Mouse (Mus musculus): ENCODE data around the gene Trio. TPM values are rescaled to one million over a fixed set of nuclear protein-coding genes. Genes with fewer than 3 reads are reported as not detected.

The Trio gene
- polyA plus RNA-seq, 1 experiment from 2014 or later, result 2.8 TPM

GRCm38 (mm10) chr15:28002515-28002914, 23.1 kb downstream of the Trio start:
- ATAC-seq (ENCODE audit: low read depth) (no peak), DNase-seq (no peak)
- Histone ChIP-seq H3K4me1 (replicated peaks) (peaks cover 13% of the 10 kb centered on the region), H3K4me2 (no peak overlapping the region), H3K9ac (no peak overlapping the region), H3K27me3 (no peaks in the 10 kb centered on the region), H3K9me3 (replicated peaks) (no peaks in the 10 kb centered on the region), H3K27ac (no peak overlapping the region), H3K4me3 (replicated peaks) (no peak overlapping the region), H3K36me3 (no peaks in the 10 kb centered on the region)
- WGBS (ENCODE audit: insufficient replicate concordance), result 67% methylated on average over 3 of the region's 3 CpGs

GRCm38 (mm10) chr15:28001299-28001698, 24.3 kb downstream of the Trio start:
- H3K27ac ChIP-seq, result no peak overlapping the region
- no peaks in the 10 kb centered on the region for H3K36me3 ChIP-seq
- 46% methylated on average over 4 of the region's 4 CpGs for WGBS (ENCODE audit: insufficient replicate concordance)
- no peak for DNase-seq
- H3K4me3 ChIP-seq (replicated peaks), result no peak overlapping the region
- H3K4me2 ChIP-seq, result no peak overlapping the region
- no peak for ATAC-seq (ENCODE audit: low read depth)
- no peak overlapping the region for H3K9ac ChIP-seq
- no peaks in the 10 kb centered on the region for H3K9me3 ChIP-seq (replicated peaks)
- H3K4me1 ChIP-seq (replicated peaks), result peaks cover 15% of the 10 kb centered on the region
- H3K27me3 ChIP-seq, result no peaks in the 10 kb centered on the region

DNA sequence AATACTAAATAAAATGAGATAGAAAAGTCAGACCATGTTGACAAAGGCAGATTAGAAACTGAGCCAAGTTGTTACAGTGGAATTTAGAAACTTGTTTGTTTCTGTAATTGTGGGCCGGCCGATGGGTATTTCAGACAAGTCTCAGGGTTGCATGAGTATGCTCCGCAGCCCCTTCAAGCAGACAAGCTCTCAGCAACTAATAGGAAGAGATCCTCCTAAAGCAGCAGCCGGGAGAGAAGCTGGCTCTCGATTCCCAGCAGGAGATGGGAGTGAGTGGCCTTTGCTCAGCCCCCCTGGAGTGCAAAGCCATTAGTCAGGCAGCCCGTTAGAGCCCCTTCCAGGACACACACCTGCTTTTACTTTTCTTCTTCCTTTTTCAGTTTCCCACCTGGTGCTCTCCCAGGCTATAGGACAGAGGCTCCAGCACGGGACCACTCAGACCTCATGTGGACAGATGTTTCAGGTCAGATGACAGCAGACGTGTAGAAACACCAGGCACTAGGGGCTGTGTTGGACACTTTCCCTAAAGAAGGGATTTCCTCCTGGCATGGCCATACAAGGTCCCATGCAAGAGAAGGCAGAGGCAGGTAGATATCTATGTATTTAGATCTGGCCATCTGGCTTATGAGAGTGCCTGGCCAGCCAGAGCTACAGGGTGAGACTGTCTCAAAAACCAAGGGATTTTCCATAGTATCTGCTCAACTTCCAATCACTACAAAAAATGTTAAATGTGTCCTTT, 26.9 kb downstream of the Trio start:
- no peaks in the 10 kb centered on the region for H3K27me3 ChIP-seq
- no peak overlapping the region for H3K4me3 ChIP-seq (replicated peaks)
- no peak overlapping the region for H3K4me2 ChIP-seq
- no peak for DNase-seq
- no peak overlapping the region for H3K27ac ChIP-seq
- 54% methylated on average over 8 of the region's 8 CpGs for WGBS (ENCODE audit: insufficient replicate concordance)
- H3K4me1 ChIP-seq (replicated peaks), result peaks cover 19% of the 10 kb centered on the region
- no peak for ATAC-seq (ENCODE audit: low read depth)
- no peaks in the 10 kb centered on the region for H3K9me3 ChIP-seq (replicated peaks)
- no peaks in the 10 kb centered on the region for H3K36me3 ChIP-seq
- no peak overlapping the region for H3K9ac ChIP-seq

GRCm38 (mm10) chr15:27997917-27998316, 27.7 kb downstream of the Trio start:
- DNase-seq, result no peak
- Histone ChIP-seq H3K27me3 (no peaks in the 10 kb centered on the region), H3K4me1 (replicated peaks) (peaks cover 25% of the 10 kb centered on the region), H3K9me3 (replicated peaks) (no peaks in the 10 kb centered on the region), H3K4me3 (replicated peaks) (no peak overlapping the region), H3K36me3 (no peaks in the 10 kb centered on the region), H3K4me2 (no peak overlapping the region), H3K9ac (no peak overlapping the region), H3K27ac (no peak overlapping the region)
- no peak for ATAC-seq (ENCODE audit: low read depth)
- 51% methylated on average over 8 of the region's 8 CpGs for WGBS (ENCODE audit: insufficient replicate concordance)

DNA sequence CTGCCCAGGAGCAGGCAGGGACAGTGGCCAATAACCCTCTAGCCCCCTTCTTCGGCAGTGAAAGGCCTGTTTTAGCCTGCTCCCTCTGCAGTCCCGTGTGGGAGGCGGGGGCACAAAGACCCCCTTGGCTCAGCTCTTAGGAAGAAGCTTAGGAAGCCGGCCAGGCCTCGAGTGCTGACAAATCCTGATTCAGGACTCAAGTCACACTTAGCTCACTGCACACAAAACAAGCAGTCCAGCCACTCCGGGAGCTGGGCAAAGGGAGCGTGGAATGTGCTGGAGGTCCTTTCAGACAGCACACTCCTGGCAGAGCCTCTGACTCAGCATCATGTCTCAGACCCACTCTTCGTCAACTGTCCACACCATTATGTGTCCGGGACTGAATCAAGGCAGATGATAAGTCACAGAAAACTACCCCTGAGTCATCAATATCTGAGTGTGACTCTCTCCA, 28.2 kb downstream of the Trio start:
- Histone ChIP-seq H3K4me1 (replicated peaks) (peaks cover 29% of the 10 kb centered on the region), H3K27me3 (no peaks in the 10 kb centered on the region), H3K9ac (no peak overlapping the region), H3K9me3 (replicated peaks) (no peaks in the 10 kb centered on the region), H3K4me3 (replicated peaks) (no peak overlapping the region), H3K4me2 (no peak overlapping the region), H3K36me3 (no peaks in the 10 kb centered on the region), H3K27ac (no peak overlapping the region)
- no peak for DNase-seq
- WGBS (ENCODE audit: insufficient replicate concordance), result 69% methylated on average over 9 of the region's 9 CpGs
- no peak for ATAC-seq (ENCODE audit: low read depth)

DNA sequence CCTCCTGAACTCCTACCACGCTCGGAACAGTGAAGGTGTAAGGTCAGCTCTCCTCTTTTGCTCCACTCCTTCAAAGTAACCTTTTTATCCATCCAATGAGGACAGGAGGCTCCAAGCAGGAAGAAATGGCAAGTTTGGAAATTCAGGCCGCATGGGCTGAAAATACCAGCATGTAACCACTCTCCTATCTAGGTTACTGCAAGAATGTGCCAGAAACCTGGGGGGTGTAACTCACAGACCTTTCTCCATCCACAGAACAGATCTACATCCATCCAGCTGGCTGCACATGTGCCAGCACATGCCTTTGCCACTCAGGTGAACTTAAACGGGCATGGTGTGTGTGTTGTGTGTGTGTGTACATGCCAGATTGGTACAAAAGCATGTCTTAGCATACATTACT, 28.9 kb downstream of the Trio start:
- Histone ChIP-seq H3K9ac (no peak overlapping the region), H3K4me3 (replicated peaks) (no peak overlapping the region), H3K27me3 (no peaks in the 10 kb centered on the region), H3K4me1 (replicated peaks) (peaks cover 36% of the 10 kb centered on the region), H3K27ac (no peak overlapping the region), H3K9me3 (replicated peaks) (no peaks in the 10 kb centered on the region), H3K36me3 (no peaks in the 10 kb centered on the region), H3K4me2 (no peak overlapping the region)
- WGBS (ENCODE audit: insufficient replicate concordance), result 77% methylated on average over 4 of the region's 4 CpGs
- ATAC-seq (ENCODE audit: low read depth), result no peak
- no peak for DNase-seq

- Histone ChIP-seq H3K4me2 (0 out of 2 replicates have a peak overlapping the region, but pooled peaks have one; percentile 15), H3K4me1 (replicated peaks) (peaks cover 43% of the 10 kb centered on the region), H3K27ac (no peak overlapping the region), H3K4me3 (replicated peaks) (no peak overlapping the region), H3K9me3 (replicated peaks) (no peaks in the 10 kb centered on the region), H3K9ac (no peak overlapping the region), H3K27me3 (no peaks in the 10 kb centered on the region), H3K36me3 (no peaks in the 10 kb centered on the region)
- 58% methylated on average over 3 of the region's 3 CpGs for WGBS (ENCODE audit: insufficient replicate concordance)
- DNase-seq (no peak), ATAC-seq (ENCODE audit: low read depth) (no peak)
Measured at GRCm38 (mm10) chr15:27995421-27995820, 30.2 kb downstream of the Trio start.

- Histone ChIP-seq H3K27ac (no peak overlapping the region), H3K36me3 (no peaks in the 10 kb centered on the region), H3K4me2 (peak overlapping the region; percentile 15; the same call in 1 of the 2 replicates), H3K4me3 (replicated peaks) (no peak overlapping the region), H3K4me1 (replicated peaks) (peaks cover 43% of the 10 kb centered on the region), H3K9ac (no peak overlapping the region), H3K9me3 (replicated peaks) (no peaks in the 10 kb centered on the region), H3K27me3 (no peaks in the 10 kb centered on the region)
- DNase-seq (no peak), ATAC-seq (ENCODE audit: low read depth) (no peak)
- 75% methylated on average over 13 of the region's 13 CpGs for WGBS (ENCODE audit: insufficient replicate concordance)
Measured at GRCm38 (mm10) chr15:27994870-27995269, 30.8 kb downstream of the Trio start.

- H3K4me2 ChIP-seq, result no peak overlapping the region
- DNase-seq (no peak), ATAC-seq (ENCODE audit: low read depth) (no peak)
- no peak overlapping the region for H3K4me3 ChIP-seq (replicated peaks)
- no peak overlapping the region for H3K27ac ChIP-seq
- no peaks in the 10 kb centered on the region for H3K36me3 ChIP-seq
- H3K27me3 ChIP-seq, result no peaks in the 10 kb centered on the region
- H3K4me1 ChIP-seq (replicated peaks), result peaks cover 37% of the 10 kb centered on the region
- no peak overlapping the region for H3K9ac ChIP-seq
- WGBS (ENCODE audit: insufficient replicate concordance), result 53% methylated on average over 7 of the region's 7 CpGs
- no peaks in the 10 kb centered on the region for H3K9me3 ChIP-seq (replicated peaks)
Measured at GRCm38 (mm10) chr15:27993528-27993927, 32.1 kb downstream of the Trio start.

GRCm38 (mm10) chr15:27992596-27992995, 33.1 kb downstream of the Trio start:
- H3K4me2 ChIP-seq, result no peak overlapping the region
- DNase-seq (no peak), ATAC-seq (ENCODE audit: low read depth) (no peak)
- H3K9ac ChIP-seq, result no peak overlapping the region
- 50% methylated on average over 5 of the region's 5 CpGs for WGBS (ENCODE audit: insufficient replicate concordance)
- no peak overlapping the region for H3K4me3 ChIP-seq (replicated peaks)
- no peak overlapping the region for H3K27ac ChIP-seq
- peaks cover 39% of the 10 kb centered on the region for H3K4me1 ChIP-seq (replicated peaks)
- H3K36me3 ChIP-seq, result no peaks in the 10 kb centered on the region
- H3K27me3 ChIP-seq, result no peaks in the 10 kb centered on the region
- no peaks in the 10 kb centered on the region for H3K9me3 ChIP-seq (replicated peaks)

GRCm38 (mm10) chr15:27991892-27992593, 33.6 kb downstream of the Trio start:
- Histone ChIP-seq H3K9me3 (replicated peaks) (no peaks in the 10 kb centered on the region), H3K9ac (no peak overlapping the region), H3K27ac (no peak overlapping the region), H3K27me3 (no peaks in the 10 kb centered on the region), H3K4me1 (replicated peaks) (peaks cover 36% of the 10 kb centered on the region), H3K4me3 (replicated peaks) (no peak overlapping the region), H3K36me3 (no peaks in the 10 kb centered on the region), H3K4me2 (no peak overlapping the region)
- no peak for DNase-seq
- WGBS (ENCODE audit: insufficient replicate concordance), result 46% methylated on average over 6 of the region's 6 CpGs
- no peak for ATAC-seq (ENCODE audit: low read depth)
